Mouse (Mus musculus): Measurements from ENCODE around the gene Bahcc1. TPM values are rescaled to one million over a fixed set of nuclear protein-coding genes. Genes with fewer than 3 reads are reported as not detected.

The Bahcc1 gene
- polyA plus RNA-seq, 1 experiment from 2014 or later = 2.2 TPM

DNA sequence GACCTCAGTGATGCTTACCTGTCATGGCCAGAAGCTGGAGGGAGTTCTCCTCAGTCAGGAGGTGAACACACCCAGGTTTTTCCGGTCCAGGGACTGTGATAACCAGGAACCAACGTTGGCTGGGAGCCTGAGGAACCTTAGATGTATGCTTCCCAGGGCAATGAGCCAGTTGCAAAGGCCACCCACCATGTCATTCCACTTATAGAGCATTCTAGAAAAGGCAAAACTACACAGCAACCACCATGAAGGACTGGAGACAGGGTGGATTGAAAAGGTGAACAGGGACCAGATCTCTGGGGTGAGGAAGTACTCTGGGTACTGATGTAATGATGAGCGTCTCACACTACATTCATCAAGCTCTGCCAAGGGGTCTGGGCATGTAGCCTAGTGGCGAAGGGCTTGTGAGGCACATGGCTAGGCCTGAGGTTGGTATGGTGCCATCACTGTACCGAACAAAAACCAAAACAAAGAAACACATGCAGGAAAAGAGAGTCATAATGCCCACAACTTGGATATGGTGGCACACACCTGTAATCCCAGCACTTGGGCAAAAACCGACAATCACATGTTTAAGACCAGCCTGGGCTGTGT is 102.8 kb downstream of the Bahcc1 start:
- no peaks in the 10 kb centered on the region for H3K79me2 ChIP-seq (ENCODE audit: inconsistent target)
- H3K36me3 ChIP-seq (ENCODE audit: inconsistent target) = no peaks in the 10 kb centered on the region
- no peak overlapping the region for H3K27ac ChIP-seq
- H3K4me3 ChIP-seq (ENCODE audit: inconsistent target) = no peak overlapping the region
- 82% methylated on average over 6 of the region's 6 CpGs for WGBS (ENCODE audit: missing documents)

DNA sequence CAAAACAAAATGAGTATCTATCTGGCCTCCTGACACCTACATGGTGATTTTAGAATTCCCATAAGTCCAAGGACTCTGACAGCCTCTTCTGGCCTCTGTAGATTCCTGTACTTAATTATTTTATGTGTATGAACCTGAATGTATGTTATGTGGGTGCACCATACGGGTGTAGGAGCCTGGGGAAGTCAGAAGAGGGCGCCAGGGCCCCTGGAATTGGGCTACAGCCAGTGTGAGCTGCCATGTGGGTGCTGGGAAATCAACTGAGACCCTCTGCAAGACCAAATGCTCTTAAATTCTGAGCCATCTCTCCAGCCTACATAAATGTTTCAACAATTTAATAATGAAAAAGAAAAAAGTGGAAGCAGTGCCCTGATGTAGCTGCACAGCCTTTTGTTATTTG is 104.7 kb downstream of the Bahcc1 start:
- no peaks in the 10 kb centered on the region for H3K79me2 ChIP-seq (ENCODE audit: inconsistent target)

DNA sequence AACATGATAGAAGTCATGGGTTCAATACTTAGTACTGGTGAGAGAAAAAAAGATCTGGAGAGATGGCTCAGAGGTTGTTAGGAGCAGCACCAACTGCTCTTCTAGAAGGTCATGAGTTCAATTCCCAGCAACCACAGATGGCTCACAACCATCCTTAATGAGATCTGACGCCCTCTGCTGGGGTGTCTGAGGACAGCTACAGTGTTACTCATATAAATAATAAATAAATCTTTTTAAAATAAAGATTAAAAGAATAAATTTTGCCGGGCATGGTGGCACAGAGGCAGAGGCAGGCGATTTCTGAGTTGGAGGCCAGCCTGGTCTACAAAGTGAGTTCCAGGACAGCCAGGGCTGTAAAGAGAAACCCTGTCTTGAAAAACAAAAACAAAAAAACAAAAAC is 106.0 kb downstream of the Bahcc1 start:
- H3K36me3 ChIP-seq (ENCODE audit: inconsistent target) = no peaks in the 10 kb centered on the region
- H3K79me2 ChIP-seq (ENCODE audit: inconsistent target) = no peaks in the 10 kb centered on the region
- 88% methylated on average over 3 of the region's 3 CpGs for WGBS (ENCODE audit: missing documents)
- no peak overlapping the region for H3K4me3 ChIP-seq (ENCODE audit: inconsistent target)
- no peak overlapping the region for H3K27ac ChIP-seq

More for the DNA sequence above, 104.7 kb downstream of the Bahcc1 start:
- Histone ChIP-seq H3K36me3 (ENCODE audit: inconsistent target) (no peaks in the 10 kb centered on the region), H3K4me3 (ENCODE audit: inconsistent target) (no peak overlapping the region), H3K27ac (no peak overlapping the region)
- WGBS (ENCODE audit: missing documents) = 66% methylated on average over 2 of the region's 2 CpGs

DNA sequence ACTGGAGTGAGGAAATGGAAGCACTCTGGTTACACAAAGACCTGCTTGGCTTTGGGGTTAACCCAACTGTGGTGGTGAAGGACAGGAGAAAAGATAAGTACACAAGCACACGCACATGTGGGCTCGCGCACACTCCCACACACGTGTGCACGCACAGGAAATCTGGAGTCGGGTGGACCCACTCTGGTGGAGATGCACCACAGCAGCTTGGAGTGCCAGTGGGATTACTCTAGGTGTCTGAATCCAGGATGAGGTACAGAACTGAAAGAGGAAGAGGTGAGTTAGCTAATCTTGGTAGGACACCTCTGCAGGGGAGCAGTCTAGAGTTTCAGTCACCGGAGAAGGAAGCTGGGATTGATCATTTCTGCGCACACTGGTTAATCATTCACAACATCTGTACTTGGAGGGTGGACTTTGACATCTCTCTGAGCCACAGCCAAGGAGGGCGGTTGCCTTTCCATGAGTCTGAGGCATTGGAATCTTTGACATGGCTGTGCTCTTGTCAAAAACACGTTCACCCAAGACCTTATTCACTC is 107.3 kb downstream of the Bahcc1 start:
- H3K27ac ChIP-seq = no peak overlapping the region
- no peaks in the 10 kb centered on the region for H3K79me2 ChIP-seq (ENCODE audit: inconsistent target)
- H3K4me3 ChIP-seq (ENCODE audit: inconsistent target) = no peak overlapping the region
- WGBS (ENCODE audit: missing documents) = 70% methylated on average over 10 of the region's 10 CpGs
- no peaks in the 10 kb centered on the region for H3K36me3 ChIP-seq (ENCODE audit: inconsistent target)

DNA sequence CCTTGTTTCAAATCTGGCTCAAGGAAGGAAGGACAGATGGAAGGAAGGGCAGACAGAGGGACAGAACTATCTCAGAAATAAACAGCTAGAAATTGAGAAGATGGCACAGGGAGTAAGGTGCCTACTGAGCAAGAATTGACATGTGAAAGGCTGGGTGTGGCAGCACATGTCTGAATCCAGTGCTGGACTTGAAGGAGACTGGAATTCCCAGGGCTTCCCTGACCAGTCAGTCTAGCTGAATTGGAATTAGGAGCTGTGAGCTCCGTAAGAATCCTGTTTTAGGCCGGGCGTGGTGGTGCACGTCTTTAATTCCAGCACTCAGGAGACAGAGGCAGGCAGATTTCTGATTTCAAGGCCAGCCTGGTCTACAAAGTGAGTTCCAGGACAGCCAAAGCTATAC is 108.9 kb downstream of the Bahcc1 start:
- Histone ChIP-seq H3K79me2 (ENCODE audit: inconsistent target) (peaks cover 5% of the 10 kb centered on the region), H3K36me3 (ENCODE audit: inconsistent target) (no peaks in the 10 kb centered on the region), H3K27ac (no peak overlapping the region), H3K4me3 (ENCODE audit: inconsistent target) (no peak overlapping the region)
- 100% methylated on average over 4 of the region's 4 CpGs for WGBS (ENCODE audit: missing documents)

Other genes with a start within 250 kb of the Bahcc1 start
- 6.5 to 10.7 TPM (median 10.4 TPM) in 3 replicates for gene Aatk, start 185.8 kb upstream of the Bahcc1 start, polyA plus RNA-seq (2018)
- 5.6 to 6.3 TPM (median 5.7 TPM) in 3 replicates for gene Cep131, start 146.1 kb upstream of the Bahcc1 start, polyA plus RNA-seq (2018)
- gene Tepsin, start 134.2 kb upstream of the Bahcc1 start, polyA plus RNA-seq (2018) = 9.3 to 20.3 TPM (median 13.1 TPM) in 3 replicates
- 4.7 to 54.4 TPM (median 35.5 TPM) in 3 replicates for gene Ndufaf8, start 134.0 kb upstream of the Bahcc1 start, polyA plus RNA-seq (2018)
- 67.7 to 97.9 TPM (median 71.0 TPM) in 3 replicates for gene Slc38a10, start 81.6 kb upstream of the Bahcc1 start, polyA plus RNA-seq (2018)
- 1,569 to 2,966 TPM (median 1,773 TPM) in 3 replicates for gene Actg1, start 115.6 kb downstream of the Bahcc1 start, polyA plus RNA-seq (2018)
- gene Fscn2, start 128.6 kb downstream of the Bahcc1 start, polyA plus RNA-seq (2018) = not detected in 3 replicates
- gene Faap100, start 145.8 kb downstream of the Bahcc1 start, polyA plus RNA-seq (2018) = 3.8 to 8.1 TPM (median 6.3 TPM) in 3 replicates
- gene Nploc4, start 204.8 kb downstream of the Bahcc1 start, polyA plus RNA-seq (2018) = 38.6 to 47.8 TPM (median 45.8 TPM) in 3 replicates
- 0.54 to 2.3 TPM (median 1.5 TPM) in 3 replicates for gene Tspan10, start 209.7 kb downstream of the Bahcc1 start, polyA plus RNA-seq (2018)
- gene Pde6g, start 220.6 kb downstream of the Bahcc1 start, polyA plus RNA-seq (2018) = 0.32 TPM in 1 of 3 replicates, not detected in the others
- 2.6 to 10.4 TPM (median 6.3 TPM) in 3 replicates for gene Oxld1, start 225.1 kb downstream of the Bahcc1 start, polyA plus RNA-seq (2018)
- gene Ccdc137, start 225.2 kb downstream of the Bahcc1 start, polyA plus RNA-seq (2018) = 11.7 to 12.7 TPM (median 11.8 TPM) in 3 replicates
- 11.8 to 16.5 TPM (median 14.2 TPM) in 3 replicates for gene Arl16, start 234.7 kb downstream of the Bahcc1 start, polyA plus RNA-seq (2018)